In genomic region chr19:10413701-10414242, GRCm38 (mm10) we compare ENCODE assay signal across 8 mouse cellular contexts. TPM values are rescaled to one million over a fixed set of nuclear protein-coding genes. Genes with fewer than 3 reads are reported as not detected.
DNase-seq lines count a peak whose midpoint lies in the region; ATAC-seq and TF ChIP-seq lines count a peak whose summit lies in the region.

No protein-coding gene starts in this region.

- no peak overlapping the region for H3K9ac ChIP-seq in liver, embryonic 11.5 days (ENCODE audit: low read depth, low read length)
- H3K9ac ChIP-seq in liver, postnatal 0 days (replicated peaks): no peak overlapping the region
- no peak overlapping the region for H3K9ac ChIP-seq in kidney, embryonic 16.5 days (replicated peaks; ENCODE audit: low read length)
- no peak overlapping the region for H3K9ac ChIP-seq in neural tube, embryonic 15.5 days (replicated peaks)

- H3K36me3 ChIP-seq in liver, embryonic 11.5 days (ENCODE audit: control insufficient read depth, insufficient read depth, low read length): no peaks in the 10 kb centered on the region
- H3K36me3 ChIP-seq in liver, postnatal 0 days (replicated peaks; ENCODE audit: insufficient read depth, low read length): no peaks in the 10 kb centered on the region
- no peaks in the 10 kb centered on the region for H3K36me3 ChIP-seq in forebrain, embryonic 10.5 days (replicated peaks)
- no peaks in the 10 kb centered on the region for H3K36me3 ChIP-seq in kidney, embryonic 16.5 days (ENCODE audit: insufficient read depth, low read length)
- peaks cover 6% of the 10 kb centered on the region; the same call in 1 of the 2 replicates for H3K36me3 ChIP-seq in neural tube, embryonic 15.5 days

- H3K9me3 ChIP-seq in liver, embryonic 11.5 days (ENCODE audit: control insufficient read depth, low read length): no peaks in the 10 kb centered on the region
- no peaks in the 10 kb centered on the region for H3K9me3 ChIP-seq in liver, postnatal 0 days (ENCODE audit: low read length)
- no peaks in the 10 kb centered on the region for H3K9me3 ChIP-seq in forebrain, embryonic 10.5 days
- no peaks in the 10 kb centered on the region for H3K9me3 ChIP-seq in kidney, embryonic 16.5 days (ENCODE audit: low read length)
- no peaks in the 10 kb centered on the region for H3K9me3 ChIP-seq in neural tube, embryonic 15.5 days (replicated peaks)

- peaks cover 16% of the 10 kb centered on the region for H3K27me3 ChIP-seq in liver, embryonic 11.5 days (replicated peaks; ENCODE audit: control insufficient read depth, insufficient read depth, low read length)
- no peaks in the 10 kb centered on the region; the same call in 1 of the 2 replicates for H3K27me3 ChIP-seq in liver, postnatal 0 days (ENCODE audit: insufficient read depth, low read length)
- peaks cover 46% of the 10 kb centered on the region for H3K27me3 ChIP-seq in forebrain, embryonic 10.5 days (ENCODE audit: poor library complexity, severe bottlenecking)
- H3K27me3 ChIP-seq in kidney, embryonic 16.5 days (ENCODE audit: insufficient read depth, low read length): no peaks in the 10 kb centered on the region
- 0 out of 2 replicates have a peak, but pooled peaks cover 6% of the 10 kb centered on the region for H3K27me3 ChIP-seq in neural tube, embryonic 15.5 days (replicated peaks)

- 6% methylated on average over 19 of the region's 19 CpGs for WGBS in liver, embryonic 11.5 days
- 6% methylated on average over 19 of the region's 19 CpGs for WGBS in liver, postnatal 0 days (ENCODE audit: insufficient replicate concordance)
- WGBS in forebrain, embryonic 10.5 days: under 1% methylated on average over 19 of the region's 19 CpGs
- WGBS in kidney, embryonic 16.5 days: 1% methylated on average over 17 of the region's 19 CpGs
- 0% methylated on average over 18 of the region's 19 CpGs for WGBS in neural tube, embryonic 15.5 days

- no peak for TF ChIP-seq EP300 in liver, postnatal 0 days (IDR thresholded peaks at IDR 0.05; ENCODE audit: low read depth)

- TF ChIP-seq CTCF in liver, postnatal 0 days (IDR thresholded peaks at IDR 0.05; ENCODE audit: low read depth): no peak

- no peak overlapping the region for H3K27ac ChIP-seq in liver, embryonic 11.5 days (ENCODE audit: low read depth, low read length)
- H3K27ac ChIP-seq in liver, postnatal 0 days (ENCODE audit: low read depth): no peak overlapping the region
- peak overlapping the region; percentile 87 for H3K27ac ChIP-seq in forebrain, embryonic 10.5 days
- no peak overlapping the region for H3K27ac ChIP-seq in kidney, embryonic 16.5 days (ENCODE audit: low read length)
- H3K27ac ChIP-seq in neural tube, embryonic 15.5 days (replicated peaks): peak overlapping the region; percentile 34

- DNase-seq in liver, embryonic 11.5 days (ENCODE audit: low spot score): no peak
- DNase-seq in liver, postnatal 0 days: no peak
- DNase-seq in forebrain, embryonic 10.5 days (ENCODE audit: extremely low spot score, low spot score): peak; percentile 88
- DNase-seq in cerebellum, adult 9-10 months: no peak
- no peak for DNase-seq in frontal cortex, postnatal 25 days (ENCODE audit: low spot score in 2 of 2)
- DNase-seq in lung, postnatal 14 days: no peak

- ATAC-seq in liver, embryonic 11.5 days (replicated peaks; ENCODE audit: low FRiP score): no peak
- ATAC-seq in liver, postnatal 0 days: no peak
- peak; percentile 81 for ATAC-seq in kidney, embryonic 16.5 days (ENCODE audit: low FRiP score, low TSS enrichment)
- peak; percentile 86 for ATAC-seq in neural tube, embryonic 15.5 days (ENCODE audit: low FRiP score)

- peak overlapping the region; percentile 34 for H3K4me2 ChIP-seq in liver, embryonic 11.5 days
- H3K4me2 ChIP-seq in liver, postnatal 0 days (ENCODE audit: low read depth, low read length): no peak overlapping the region
- H3K4me2 ChIP-seq in kidney, embryonic 16.5 days (replicated peaks; ENCODE audit: low read depth, low read length): peak overlapping the region; percentile 45
- peak overlapping the region; percentile 51 for H3K4me2 ChIP-seq in neural tube, embryonic 15.5 days

- H3K4me3 ChIP-seq in liver, embryonic 11.5 days (ENCODE audit: low read depth, low read length): no peak overlapping the region
- no peak overlapping the region for H3K4me3 ChIP-seq in liver, postnatal 0 days (ENCODE audit: low read depth, low read length)
- peak overlapping the region; percentile 49 for H3K4me3 ChIP-seq in forebrain, embryonic 10.5 days
- peak overlapping the region; percentile 26 for H3K4me3 ChIP-seq in kidney, embryonic 16.5 days (ENCODE audit: low read length)
- H3K4me3 ChIP-seq in neural tube, embryonic 15.5 days (replicated peaks): peak overlapping the region; percentile 25

- no peaks in the 10 kb centered on the region for H3K4me1 ChIP-seq in liver, embryonic 11.5 days (replicated peaks; ENCODE audit: control insufficient read depth, insufficient read depth, low read length)
- no peaks in the 10 kb centered on the region for H3K4me1 ChIP-seq in liver, postnatal 0 days (ENCODE audit: insufficient read depth)
- H3K4me1 ChIP-seq in forebrain, embryonic 10.5 days: peaks cover 48% of the 10 kb centered on the region
- peaks cover 18% of the 10 kb centered on the region for H3K4me1 ChIP-seq in kidney, embryonic 16.5 days (ENCODE audit: insufficient read depth, low read length)
- peaks cover 51% of the 10 kb centered on the region for H3K4me1 ChIP-seq in neural tube, embryonic 15.5 days

RNA-seq across cellular contexts. Expression of gene Syt7, which starts 24.9 kb away (rescaled TPM):
- 1.2 and 1.4 TPM in 2 replicates for polyA plus RNA-seq in liver, embryonic 11.5 days (2014; fragmentation: Nextera tagmentation; extraction: Ambion mirVana)
- 0.04 and 0.24 TPM in 2 replicates for polyA plus RNA-seq in liver, postnatal 0 days (2015; fragmentation: Nextera tagmentation; extraction: Ambion mirVana)
- polyA plus RNA-seq in forebrain, embryonic 10.5 days (2016; fragmentation: Nextera tagmentation; extraction: Ambion mirVana): 0.77 and 2.6 TPM in 2 replicates
- polyA plus RNA-seq in kidney, embryonic 16.5 days (2015; fragmentation: Nextera tagmentation; extraction: Ambion mirVana): 0.96 and 1.6 TPM in 2 replicates
- 10.4 and 17.3 TPM in 2 replicates for polyA plus RNA-seq in neural tube, embryonic 15.5 days (2015; fragmentation: Nextera tagmentation; extraction: Ambion mirVana)

RNA-seq across cellular contexts. Expression of gene Lrrc10b, which starts 43.5 kb away (rescaled TPM):
- 0.14 TPM in 1 of 2 replicates, not detected in the other for polyA plus RNA-seq in liver, embryonic 11.5 days (2014; fragmentation: Nextera tagmentation; extraction: Ambion mirVana)
- 0.05 TPM in 1 of 2 replicates, not detected in the other for polyA plus RNA-seq in liver, postnatal 0 days (2015; fragmentation: Nextera tagmentation; extraction: Ambion mirVana)
- polyA plus RNA-seq in forebrain, embryonic 10.5 days (2016; fragmentation: Nextera tagmentation; extraction: Ambion mirVana): 0.44 and 0.45 TPM in 2 replicates
- polyA plus RNA-seq in kidney, embryonic 16.5 days (2015; fragmentation: Nextera tagmentation; extraction: Ambion mirVana): 0.13 and 0.89 TPM in 2 replicates
- 1.1 and 1.3 TPM in 2 replicates for polyA plus RNA-seq in neural tube, embryonic 15.5 days (2015; fragmentation: Nextera tagmentation; extraction: Ambion mirVana)

Comparison
In these comparisons a context has a peak if more than half of its experiments do, and no peak if none do; other contexts are left out.
1. ATAC-seq: peak in kidney, embryonic 16.5 days (single experiment) and neural tube, embryonic 15.5 days (single experiment); none in liver, embryonic 11.5 days (single experiment) and liver, postnatal 0 days (single experiment).
2. H3K27ac ChIP-seq: peak in forebrain, embryonic 10.5 days (single experiment) and neural tube, embryonic 15.5 days (single experiment); none in liver, embryonic 11.5 days (single experiment), liver, postnatal 0 days (single experiment) and kidney, embryonic 16.5 days (single experiment).
3. H3K4me3 ChIP-seq: peak in forebrain, embryonic 10.5 days (single experiment), kidney, embryonic 16.5 days (single experiment) and neural tube, embryonic 15.5 days (single experiment); none in liver, embryonic 11.5 days (single experiment) and liver, postnatal 0 days (single experiment).